Mouse (Mus musculus) right cerebral cortex, postnatal 4 days (tissue): ENCODE measurements around the gene Ccdc24.

Experiments
- DNase-seq: peaks from one replicate; pipeline ENCODE4 v3.0.0-alpha.2; 2022

Ccdc24 gene

DNA sequence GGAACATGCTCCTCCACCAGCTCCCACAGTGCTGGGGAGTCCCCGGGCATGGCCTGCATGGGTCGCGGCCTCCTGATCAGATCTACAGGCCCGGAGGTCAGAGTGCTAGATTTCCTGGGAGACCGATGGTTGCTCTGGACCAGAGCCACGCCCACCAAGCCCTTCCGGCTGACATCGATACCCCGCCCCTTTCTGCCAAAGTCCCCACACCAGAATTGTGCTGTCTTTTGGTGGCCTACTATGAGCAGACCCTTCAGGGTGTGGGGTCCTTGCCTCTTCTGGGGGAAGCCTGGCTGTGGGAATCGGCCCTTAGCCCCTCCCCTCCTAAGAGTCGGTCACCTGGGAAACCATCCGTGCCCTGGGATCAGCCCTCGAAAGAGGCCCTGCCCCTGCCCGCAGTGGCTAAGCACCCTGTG, at the start of gene Ccdc24:
TSS of gene Ccdc24 (minus strand) at position 87 of the 416 bp plus-strand sequence.
- DNase-seq = no peak

DNA sequence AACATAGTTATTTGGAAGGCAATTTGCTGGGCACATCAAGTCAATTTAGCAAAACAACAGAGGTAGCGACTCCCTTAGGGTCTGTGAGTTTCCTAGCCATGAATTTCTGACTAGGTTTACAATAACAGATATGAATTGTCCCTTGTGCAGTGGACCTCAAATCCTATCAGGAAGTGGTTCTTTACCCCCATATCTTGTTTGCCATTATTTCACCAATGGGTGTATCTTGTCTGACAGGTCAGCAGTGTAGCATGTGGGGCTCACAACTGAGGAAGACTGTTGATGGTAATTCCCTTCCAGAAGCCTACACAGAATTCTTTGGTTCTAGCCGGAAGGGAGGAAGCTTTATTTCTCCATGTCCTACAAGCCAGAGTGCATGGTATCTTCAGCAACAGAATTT, 49.0 kb upstream of the Ccdc24 start:
- DNase-seq = no peak

- no peak for DNase-seq
Measured at GRCm38 (mm10) chr4:117918762-117919161, 46.4 kb upstream of the Ccdc24 start.

GRCm38 (mm10) chr4:117918261-117918660, 45.9 kb upstream of the Ccdc24 start:
- DNase-seq = no peak

GRCm38 (mm10) chr4:117917847-117918246, 45.5 kb upstream of the Ccdc24 start:
- DNase-seq = no peak

DNA sequence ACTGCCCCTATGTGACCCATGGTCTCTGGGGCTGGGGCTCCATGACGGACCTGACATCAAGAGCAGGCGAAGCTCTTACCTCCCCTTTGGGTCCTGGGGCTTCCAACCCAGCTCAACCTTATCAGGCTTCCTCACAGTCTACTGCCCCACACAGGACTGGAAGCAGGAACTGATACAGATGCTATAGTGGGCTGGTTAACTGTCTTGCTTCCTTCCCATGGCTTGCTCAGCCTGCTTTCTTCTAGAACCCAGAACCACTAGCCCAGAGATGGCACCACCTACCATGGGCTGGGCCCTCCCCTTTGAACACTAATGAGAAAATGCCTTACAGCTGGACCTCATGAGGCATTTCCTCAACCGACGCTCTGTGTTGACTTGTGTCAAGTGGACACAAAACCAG, 45.0 kb upstream of the Ccdc24 start:
- DNase-seq = no peak

DNA sequence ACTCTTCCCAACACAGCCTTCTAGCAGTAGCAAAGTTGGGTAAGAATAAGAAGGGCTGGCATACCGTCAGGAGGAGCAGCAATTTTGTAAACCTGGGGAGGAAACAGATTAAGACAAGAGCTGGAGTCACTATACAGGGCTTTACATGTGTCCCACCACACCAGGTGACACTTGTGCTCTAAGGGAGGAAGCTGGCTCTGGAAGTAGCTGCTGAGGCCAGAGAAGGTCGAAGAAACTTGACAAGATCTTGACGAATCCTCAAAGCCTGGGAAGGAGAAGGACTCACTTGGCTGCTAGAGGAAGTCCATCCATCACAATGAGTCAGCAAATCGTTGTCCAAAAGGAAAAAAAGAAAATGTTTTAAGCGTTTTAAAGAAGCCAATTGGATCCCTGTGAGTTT, 44.0 kb upstream of the Ccdc24 start:
- DNase-seq = no peak

- DNase-seq = no peak
Measured at GRCm38 (mm10) chr4:117915489-117916105, 43.2 kb upstream of the Ccdc24 start.

- peak; percentile 88 for DNase-seq
Measured at GRCm38 (mm10) chr4:117914591-117915442, 42.5 kb upstream of the Ccdc24 start, which contains the start of gene Ipo13. Gene Ipo13 (minus strand): TSS chr4:117914999.

DNA sequence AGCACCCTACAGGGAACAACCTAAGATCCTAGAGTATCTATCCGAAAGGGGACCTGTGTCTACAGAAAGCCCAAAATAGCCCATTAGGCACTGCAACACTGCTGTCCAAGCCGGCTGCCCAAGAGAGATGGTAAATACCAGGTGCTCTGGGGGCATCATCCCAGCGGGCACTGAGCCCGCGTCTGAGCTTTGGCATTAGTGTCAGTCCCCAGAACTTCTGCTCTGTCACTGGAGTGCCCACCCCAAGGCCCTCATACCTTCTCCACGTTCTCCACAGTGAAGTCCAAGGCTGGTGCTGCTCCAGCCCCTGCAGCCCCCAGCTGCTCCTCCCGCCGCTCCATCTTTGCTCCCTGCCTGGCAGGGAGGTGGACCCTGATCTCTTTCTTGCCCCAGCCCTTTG, 41.7 kb upstream of the Ccdc24 start:
- no peak for DNase-seq

- no peak for DNase-seq
Measured at GRCm38 (mm10) chr4:117913421-117913820, 41.1 kb upstream of the Ccdc24 start.

- DNase-seq = no peak
Measured at GRCm38 (mm10) chr4:117912685-117913273, 40.4 kb upstream of the Ccdc24 start.

- DNase-seq = no peak
Measured at GRCm38 (mm10) chr4:117912131-117912561, 39.8 kb upstream of the Ccdc24 start.

DNA sequence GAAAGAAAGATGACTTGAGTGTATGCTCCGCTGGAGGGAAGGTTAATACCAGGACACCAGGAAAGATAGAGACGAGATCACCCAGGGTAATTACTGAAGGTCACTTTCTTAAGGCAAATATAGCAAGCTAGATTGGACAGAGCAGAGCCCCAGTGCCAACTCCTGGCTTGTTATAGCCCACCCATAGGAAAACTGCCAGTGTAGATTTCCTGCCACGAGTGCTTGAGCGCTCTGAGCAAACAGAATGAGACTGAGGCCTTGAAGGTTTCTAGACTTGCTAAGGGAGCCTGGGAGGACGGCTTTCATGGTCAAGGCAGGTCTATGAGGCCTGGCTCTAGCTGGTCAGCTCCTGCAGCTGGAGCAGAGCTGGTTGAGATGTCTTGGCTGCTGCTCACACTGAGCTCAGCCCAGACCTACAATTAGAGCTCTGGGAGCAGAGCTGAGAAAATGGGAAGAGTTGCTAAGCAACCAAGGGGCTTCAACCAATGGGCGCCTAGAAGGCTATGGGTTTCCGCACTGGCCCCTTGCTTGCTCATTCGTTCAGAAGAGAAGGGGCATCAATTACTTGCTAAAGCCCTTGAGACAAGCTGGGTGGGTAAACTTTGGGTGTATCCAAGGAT, 36.6 kb upstream of the Ccdc24 start:
- DNase-seq = no peak

DNA sequence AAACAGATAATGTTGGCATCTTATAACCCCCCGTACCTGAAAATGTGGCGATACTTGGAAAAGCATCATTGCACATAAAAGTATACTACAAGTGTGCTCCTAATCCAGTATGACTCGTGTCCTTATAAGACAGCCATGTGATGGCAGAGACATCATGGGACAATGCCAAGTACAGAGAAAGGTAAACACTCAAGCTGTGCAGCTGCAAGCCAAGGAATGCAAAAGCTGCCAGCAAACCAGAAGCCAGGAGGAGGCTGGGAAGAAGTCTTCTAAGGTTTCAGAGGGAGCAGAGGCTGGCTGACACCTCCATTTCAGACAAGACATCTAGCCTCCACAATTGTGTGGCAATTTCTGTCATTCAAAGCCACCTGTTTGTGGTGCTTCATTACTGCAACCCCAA, 33.8 kb upstream of the Ccdc24 start:
- DNase-seq = no peak

DNA sequence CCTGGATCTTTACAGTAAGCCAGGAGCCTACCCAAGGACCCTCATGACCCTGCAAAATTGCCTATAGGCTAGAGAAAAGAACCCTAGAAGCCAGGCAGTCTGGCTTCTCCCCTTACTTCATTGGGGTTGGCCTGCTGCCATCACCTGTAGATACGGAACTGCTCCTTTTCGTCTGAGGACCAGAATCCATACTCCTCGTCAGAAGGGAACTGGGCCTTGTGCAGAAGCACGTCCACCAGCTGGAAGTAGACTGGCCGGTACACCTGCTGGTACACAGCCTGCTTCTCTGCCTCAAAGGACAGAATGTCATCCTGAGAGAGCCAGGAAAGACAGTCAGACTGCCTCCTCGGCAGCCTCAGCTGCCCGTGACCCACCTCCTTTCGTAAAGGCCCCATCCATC, 32.4 kb upstream of the Ccdc24 start:
- DNase-seq = no peak

DNA sequence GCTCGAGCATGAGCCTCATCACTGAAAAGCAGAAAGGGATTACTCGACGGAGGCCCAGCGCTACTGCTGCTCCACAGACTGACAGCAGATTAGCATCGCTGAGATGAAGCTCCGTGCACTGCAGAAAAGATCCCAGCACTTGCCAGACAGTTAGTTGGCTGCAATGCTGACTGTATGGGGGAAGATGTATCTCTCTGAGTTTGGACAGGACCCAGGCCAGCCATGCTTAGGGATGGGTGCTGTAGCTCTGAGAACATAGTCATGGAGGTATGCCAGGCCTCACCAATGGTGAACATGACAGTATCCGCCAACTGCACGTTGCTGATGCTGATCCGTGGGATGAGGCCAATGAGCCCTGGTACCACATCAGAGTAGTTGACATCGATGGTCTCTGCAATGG, 31.7 kb upstream of the Ccdc24 start:
- DNase-seq = no peak

DNA sequence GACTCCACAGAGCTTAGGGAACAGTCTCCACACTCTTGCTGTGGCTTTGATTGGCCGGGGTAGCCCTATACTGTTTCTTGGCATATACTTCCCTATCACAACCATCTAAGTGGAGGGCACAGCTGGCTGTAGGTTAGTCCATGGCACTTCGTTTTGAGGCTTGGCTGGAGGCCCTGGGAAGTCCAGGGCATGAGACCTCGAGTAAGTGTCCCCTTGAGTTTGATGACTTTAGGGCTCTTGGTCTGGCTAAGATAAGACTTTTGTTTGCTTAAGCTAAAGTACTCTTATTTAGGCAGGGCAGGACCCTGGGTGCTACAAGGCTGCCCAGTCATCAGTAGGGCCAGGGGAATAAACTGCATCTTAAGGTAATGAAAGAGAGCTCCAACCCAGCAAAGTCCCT, 25.8 kb upstream of the Ccdc24 start:
- no peak for DNase-seq

DNA sequence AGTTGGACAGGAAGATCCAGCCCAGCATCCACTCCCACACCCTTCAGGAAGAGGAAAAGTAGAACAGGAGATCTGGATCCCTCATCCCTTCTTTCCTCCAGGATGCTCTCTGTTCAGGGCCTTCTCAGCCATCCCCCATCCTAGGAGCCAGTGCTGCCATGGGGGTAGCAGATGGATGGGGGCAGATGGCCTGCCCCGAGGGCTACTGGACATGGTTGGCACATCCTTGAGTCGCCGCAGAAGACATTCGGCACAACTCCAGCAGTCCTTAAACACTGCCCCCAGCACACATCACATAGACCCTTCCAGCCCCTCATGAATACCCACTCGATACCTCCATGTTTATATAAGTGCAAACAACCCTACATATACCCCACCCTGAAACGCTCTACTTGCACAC, 23.7 kb upstream of the Ccdc24 start:
- DNase-seq = no peak

DNA sequence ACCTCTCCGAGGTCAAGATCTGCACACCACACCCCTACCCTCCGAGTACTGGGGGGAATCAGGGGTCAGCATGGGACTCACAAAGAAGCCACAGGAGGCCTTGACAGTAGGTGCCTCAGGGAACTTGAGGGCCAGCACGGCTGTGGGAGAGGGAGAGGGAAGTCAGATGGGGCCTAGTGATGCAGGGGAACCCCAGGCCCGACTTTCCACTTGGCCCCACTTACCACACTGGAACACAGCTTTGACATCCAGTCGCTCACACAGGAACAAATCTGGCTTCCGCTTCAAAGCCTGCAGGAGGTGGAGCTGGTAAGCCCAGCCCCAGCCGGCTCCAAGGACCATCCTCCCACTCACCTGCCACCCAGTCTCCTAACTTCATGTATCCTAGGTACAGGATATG, 23.0 kb upstream of the Ccdc24 start:
- no peak for DNase-seq

GRCm38 (mm10) chr4:117894601-117895000, 22.2 kb upstream of the Ccdc24 start:
- DNase-seq = no peak

DNA sequence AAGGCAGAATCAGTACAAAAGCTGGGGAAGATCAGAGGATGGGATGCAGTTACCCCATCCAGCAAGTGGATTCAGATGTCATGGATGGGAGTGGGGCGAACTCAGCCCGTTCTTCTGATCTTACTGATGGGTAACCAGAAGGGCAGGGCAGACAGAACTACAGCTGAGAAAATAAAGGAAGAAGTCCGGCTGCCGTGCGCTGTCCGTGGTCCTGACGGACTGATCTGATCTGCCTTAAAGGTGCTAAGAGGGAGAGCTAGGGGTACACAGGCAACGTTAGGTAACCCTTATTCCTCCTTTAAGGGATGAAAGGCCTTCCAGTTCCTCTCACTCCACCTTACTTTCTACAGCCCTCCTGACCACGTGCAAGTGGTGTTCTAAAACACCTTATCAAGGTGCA, 21.0 kb upstream of the Ccdc24 start:
- no peak for DNase-seq

DNA sequence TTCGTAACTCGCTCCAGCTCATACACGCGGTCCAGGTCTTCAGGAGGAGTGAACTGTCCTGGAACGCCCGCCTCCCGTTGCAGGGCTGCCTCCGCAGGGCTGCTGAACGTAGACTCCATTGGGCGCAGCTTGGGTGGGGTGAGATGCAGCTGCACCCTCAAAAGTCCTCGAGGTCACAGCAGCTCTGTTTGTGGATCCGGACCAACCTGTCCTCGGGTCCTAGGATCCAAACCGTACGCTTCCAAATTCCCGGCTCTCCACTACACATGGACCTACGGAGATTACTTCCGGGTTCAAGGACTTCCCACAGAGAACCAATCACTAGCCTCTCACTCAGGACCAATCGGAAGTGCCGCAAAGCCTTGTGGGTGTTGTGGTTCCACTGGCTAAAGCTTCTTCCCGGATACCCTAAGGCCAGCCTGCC, 19.4 kb upstream of the Ccdc24 start, which contains the start of gene Dph2:
TSS of gene Dph2 (minus strand) at position 295 of the 424 bp plus-strand sequence.
- peak; percentile 69 for DNase-seq
